Mouse (Mus musculus): Measurements from ENCODE around the gene Mapk6. TPM values are rescaled to one million over a fixed set of nuclear protein-coding genes. Genes with fewer than 3 reads are reported as not detected.

The Mapk6 gene
- total RNA-seq, 2 experiments from 2014 or later, result 26.6 to 39.6 TPM

- ATAC-seq (ENCODE audit: poor library complexity, severe bottlenecking), result no peak
Measured at GRCm38 (mm10) chr9:75425796-75426391, 16.1 kb upstream of the Mapk6 start.

DNA sequence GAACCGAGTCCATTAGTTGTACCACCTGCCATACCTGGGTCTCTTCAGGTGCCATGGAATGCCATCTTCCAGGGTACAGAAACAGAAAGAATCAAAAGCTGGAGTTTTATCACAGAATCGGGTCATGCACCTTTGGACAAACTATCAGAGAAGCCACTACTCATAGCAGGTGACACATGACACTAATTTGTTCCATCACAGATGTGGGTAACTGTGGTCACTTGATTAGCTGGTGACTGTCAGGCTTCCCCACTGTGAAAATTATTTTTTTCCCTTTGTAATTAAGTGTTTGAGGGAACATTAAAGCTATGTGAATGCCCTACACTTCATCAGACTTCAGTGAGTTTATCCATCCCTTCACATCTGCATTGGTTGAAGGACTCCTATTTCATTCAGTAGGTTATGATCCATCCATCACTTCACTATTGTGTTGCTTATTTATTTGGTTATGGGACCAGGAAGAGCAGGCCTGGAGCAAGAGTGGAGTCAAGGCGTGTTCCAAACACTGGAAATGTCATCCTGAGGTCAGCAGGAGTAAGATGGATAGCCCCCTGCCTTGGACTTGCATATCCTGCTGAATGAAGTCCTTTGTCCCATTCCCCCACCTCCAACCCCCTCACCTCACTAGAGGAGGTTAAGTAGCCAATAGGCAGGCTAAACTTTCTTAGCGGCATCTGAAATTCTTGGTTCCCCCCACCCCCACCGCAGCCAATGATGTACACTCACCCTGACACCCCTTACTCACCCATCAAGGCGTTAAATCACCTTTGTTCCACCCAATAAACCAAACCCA lies 14.7 kb upstream of the Mapk6 start:
- no peak for ATAC-seq (ENCODE audit: poor library complexity, severe bottlenecking)

GRCm38 (mm10) chr9:75423683-75424082 lies 13.9 kb upstream of the Mapk6 start:
- no peak for ATAC-seq (ENCODE audit: poor library complexity, severe bottlenecking)

GRCm38 (mm10) chr9:75422251-75422691 lies 12.5 kb upstream of the Mapk6 start:
- ATAC-seq (ENCODE audit: poor library complexity, severe bottlenecking), result no peak

DNA sequence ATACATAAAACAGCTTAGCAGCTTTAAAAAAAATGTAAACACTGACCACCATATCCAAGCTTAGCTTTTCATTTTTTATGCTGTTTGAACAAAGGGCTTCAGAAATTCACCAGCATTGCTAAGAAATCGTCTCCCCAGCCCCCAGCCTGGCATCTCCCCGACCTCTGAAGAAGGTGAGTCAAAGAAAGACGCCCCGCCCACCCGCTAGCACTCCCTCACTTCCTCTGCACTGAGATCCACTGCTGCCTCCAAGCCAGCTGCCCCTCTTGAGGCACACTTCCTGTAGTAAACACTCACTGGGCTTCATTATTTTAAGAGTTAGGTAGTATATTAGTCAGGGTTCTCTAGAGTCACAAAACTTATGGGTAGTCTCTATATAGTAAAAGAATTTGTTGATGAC lies 4.4 kb upstream of the Mapk6 start:
- ATAC-seq (ENCODE audit: poor library complexity, severe bottlenecking), result peak; percentile 36

DNA sequence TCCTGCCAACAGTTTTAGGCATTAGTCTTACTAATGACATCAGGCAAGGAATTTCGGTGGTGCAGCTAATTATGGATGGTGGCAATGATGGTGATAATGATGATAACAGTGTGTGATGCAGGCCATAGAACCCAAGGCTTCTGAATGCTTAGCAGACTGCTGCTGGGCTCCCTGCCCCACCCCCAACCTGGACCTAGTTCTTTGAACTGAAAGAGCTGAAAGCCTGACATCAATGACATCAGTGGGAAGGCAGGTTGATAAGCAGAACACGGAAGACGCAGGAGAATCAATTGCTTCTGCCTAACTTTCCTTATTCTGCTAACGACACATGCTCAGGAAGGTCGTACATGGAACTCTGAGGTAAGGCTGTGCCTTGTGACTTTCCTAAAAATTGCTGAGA lies 3.4 kb upstream of the Mapk6 start:
- ATAC-seq (ENCODE audit: poor library complexity, severe bottlenecking), result no peak

DNA sequence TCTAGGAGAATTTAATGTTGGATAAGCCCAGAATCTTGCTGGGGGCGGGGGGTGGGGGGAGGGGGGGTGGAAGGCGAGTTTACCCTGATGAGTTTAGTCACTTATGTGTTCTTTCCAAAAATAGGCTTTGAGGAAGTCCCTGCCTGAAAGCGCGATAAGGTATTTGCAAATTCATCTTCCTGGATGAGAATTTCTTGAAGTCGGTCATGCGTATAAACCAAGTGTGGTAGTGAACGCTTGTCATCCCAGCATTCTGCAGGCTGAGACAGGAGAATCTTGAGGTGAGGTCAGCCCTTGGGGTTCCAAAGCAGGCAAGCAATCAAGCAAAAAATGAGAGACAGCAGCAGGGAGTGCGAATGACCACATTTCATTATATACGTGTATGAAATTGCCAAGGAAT lies 1.8 kb upstream of the Mapk6 start:
- no peak for ATAC-seq (ENCODE audit: poor library complexity, severe bottlenecking)

DNA sequence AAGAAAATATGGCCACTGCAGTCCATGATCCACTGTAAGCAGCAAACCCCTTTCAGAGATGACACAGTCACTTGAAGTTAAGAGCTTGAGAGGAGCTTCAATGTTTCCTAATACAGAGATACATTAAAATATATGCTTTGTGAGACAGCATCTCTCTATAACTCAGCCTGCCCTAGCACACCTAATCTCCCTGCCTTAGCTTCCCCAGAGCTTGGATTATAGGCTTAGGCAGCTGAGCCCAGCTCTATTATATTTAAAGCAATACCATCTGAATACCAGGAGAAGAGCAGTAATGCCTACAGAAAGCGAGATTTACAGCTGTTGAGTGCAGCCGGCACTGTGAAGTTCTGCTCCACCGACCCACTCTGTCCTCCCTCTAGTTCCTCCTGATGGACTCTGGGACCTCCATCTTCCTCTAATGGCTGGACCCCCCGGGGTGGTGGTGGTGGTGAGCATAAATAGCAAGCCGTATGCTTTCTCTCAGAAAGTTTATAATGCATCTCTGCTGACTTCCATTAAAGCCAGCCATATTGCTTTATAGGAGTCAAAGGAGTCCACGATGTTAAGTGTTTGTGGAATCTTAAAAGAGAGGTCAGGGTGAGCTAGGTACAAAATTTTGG lies 1.2 kb upstream of the Mapk6 start:
- ATAC-seq (ENCODE audit: poor library complexity, severe bottlenecking), result no peak

- peak; percentile 42 for ATAC-seq (ENCODE audit: poor library complexity, severe bottlenecking)
Measured at GRCm38 (mm10) chr9:75409031-75409851, 564 bp downstream of the Mapk6 start.

DNA sequence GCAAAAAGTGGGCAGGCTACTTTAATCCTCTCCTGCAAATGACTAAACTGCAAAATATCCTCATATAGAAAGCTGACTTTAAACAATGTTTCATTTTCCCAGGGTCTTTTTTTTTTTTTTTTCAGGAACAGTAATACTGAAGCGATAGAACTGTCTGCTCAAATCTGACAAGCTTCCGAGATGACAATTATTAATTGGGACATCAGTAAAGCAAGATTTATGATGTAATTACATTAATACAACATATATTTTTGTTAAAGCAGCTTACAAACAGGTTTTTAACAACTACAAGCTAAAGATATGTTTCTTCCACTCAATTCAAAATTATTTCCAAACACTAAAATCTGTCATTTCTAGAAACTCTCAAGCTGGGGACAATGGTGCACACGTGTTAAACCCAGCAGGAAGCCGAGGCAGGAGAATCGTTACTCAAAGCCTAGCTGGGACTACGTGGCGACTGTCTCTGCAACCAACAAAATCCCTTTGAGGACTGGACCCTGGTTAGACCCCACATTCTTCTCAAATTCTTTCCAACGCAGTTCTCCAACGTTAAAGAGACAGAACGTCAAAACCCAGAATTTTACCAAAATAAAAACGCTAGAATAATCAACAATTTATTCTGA lies 1.5 kb downstream of the Mapk6 start:
- no peak for ATAC-seq (ENCODE audit: poor library complexity, severe bottlenecking)

GRCm38 (mm10) chr9:75407803-75408202 lies 2.0 kb downstream of the Mapk6 start:
- peak; percentile 51 for ATAC-seq (ENCODE audit: poor library complexity, severe bottlenecking)

DNA sequence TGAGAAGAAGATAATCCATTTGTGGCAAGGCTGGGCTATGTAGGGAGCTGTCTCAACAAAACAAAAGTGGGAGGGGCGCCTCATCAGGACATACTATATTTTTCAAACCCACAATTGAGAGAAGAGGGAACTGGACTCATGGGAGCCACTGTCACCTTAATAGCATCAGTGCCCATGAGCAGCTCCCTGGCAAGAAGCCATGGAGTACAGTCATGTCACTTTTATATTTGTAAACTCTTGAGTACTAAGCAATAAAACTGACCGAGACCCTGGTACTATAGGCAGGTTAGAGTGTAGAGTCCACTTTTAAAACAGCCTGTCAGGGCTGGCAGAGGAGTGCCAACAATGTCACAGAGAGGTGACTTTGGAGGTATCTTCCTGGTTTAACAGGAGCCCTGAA lies 3.7 kb downstream of the Mapk6 start:
- no peak for ATAC-seq (ENCODE audit: poor library complexity, severe bottlenecking)

DNA sequence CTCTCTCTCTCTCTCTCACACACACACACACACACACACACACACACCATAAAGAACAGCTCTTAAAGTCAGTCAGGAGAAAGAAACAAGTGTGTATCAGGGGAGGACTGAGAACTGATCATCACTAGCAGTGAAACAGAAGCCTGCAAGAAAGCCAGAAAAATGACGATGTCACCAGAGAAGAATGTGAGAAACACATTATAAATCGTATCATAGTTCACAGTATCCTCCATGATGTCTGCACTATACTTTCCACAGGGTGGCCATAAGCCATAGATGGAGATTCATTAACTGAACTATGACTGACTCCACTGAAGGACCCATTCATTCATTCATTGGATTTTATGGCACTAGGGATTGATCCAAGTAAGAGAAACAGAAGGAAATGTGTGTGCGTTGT lies 6.3 kb downstream of the Mapk6 start:
- ATAC-seq (ENCODE audit: poor library complexity, severe bottlenecking), result no peak

GRCm38 (mm10) chr9:75401593-75402504 lies 8.0 kb downstream of the Mapk6 start:
- ATAC-seq (ENCODE audit: poor library complexity, severe bottlenecking), result peak; percentile 75

- no peak for ATAC-seq (ENCODE audit: poor library complexity, severe bottlenecking)
Measured at GRCm38 (mm10) chr9:75400639-75401038, 9.2 kb downstream of the Mapk6 start.

DNA sequence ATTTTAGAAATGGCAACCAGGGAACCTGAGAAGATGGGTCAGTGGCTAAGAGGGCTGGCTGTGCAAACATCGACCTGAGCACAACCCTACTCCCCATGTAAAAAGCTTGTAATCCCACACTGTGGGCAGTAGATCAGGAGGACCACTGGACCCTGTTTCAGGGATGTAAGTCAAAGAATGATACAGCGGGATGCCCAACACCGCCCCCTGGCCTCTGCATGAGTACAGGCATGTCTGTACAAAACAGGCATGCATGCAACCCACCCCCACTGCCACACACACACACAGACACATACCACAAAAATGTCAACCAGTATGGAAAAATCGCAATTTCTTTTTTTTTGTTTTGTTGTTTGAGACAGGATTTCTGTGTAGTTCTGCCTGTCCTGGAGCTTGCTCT lies 10.7 kb downstream of the Mapk6 start:
- 0 out of 2 replicates have a peak, but pooled peaks have one; percentile 24 for ATAC-seq (ENCODE audit: poor library complexity, severe bottlenecking)

DNA sequence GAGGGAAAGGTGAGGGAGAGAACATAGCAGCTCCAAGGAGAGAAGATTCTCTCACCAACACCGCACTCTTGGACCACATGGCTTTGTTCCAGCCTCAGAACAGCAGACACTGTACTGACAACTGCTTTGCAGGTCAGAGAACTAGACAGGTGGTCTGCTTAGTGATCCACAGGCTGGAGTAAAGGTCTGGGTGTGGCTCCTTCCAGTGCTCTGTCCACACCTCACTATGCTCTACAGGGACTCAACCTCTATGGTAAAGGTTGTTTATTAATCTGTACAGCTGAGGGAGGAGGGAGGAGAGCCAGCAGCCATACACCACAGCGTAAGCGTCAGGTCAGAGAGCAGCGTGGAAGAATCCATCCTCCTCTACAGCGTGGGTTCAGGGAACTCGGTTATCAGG lies 13.8 kb downstream of the Mapk6 start:
- no peak for ATAC-seq (ENCODE audit: poor library complexity, severe bottlenecking)

GRCm38 (mm10) chr9:75393251-75393650 lies 16.6 kb downstream of the Mapk6 start:
- no peak for ATAC-seq (ENCODE audit: poor library complexity, severe bottlenecking)

GRCm38 (mm10) chr9:75385218-75385974 lies 24.4 kb downstream of the Mapk6 start:
- ATAC-seq (ENCODE audit: poor library complexity, severe bottlenecking), result no peak

All from megakaryocyte, adult 5-6 weeks (primary cell).